Mouse (Mus musculus): Measurements from ENCODE around the gene Gm3532.
"Not testable (repeated sequence)": the region's sequence is repeated elsewhere in the genome, so short reads cannot be mapped to it uniquely, and the experiment has no call there.

The Gm3532 gene

GRCm38 (mm10) chr14:5538196-5538595, at the start of gene Gm3532:
Gm3532 (plus strand) TSS chr14:5538496.
- not testable (repeated sequence) for DNase-seq (ENCODE audit: low spot score)

DNA sequence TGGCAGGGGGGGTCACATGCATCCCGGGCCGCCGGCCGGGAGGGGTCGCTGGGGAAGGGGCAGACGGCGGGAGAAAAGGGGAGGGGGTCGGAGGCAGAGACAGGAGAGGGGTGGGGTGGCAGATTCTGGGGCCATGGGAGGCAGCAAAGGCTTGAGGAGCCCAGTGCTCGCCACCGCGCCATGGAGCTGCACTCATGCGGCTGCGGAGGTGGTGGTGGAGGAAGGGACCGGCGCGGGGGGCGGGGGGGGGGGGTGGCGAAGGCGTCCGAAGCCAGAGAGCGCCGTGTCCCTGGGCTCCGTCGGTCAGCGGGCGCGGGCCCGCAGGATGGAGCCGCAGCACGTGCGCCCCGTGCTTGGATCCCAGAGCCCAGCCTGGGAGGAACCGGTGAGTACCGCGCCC, 36.9 kb upstream of the Gm3532 start, which contains the start of gene Gm3488:
Gene Gm3488 (plus strand): TSS at position 301 of the 400 bp plus-strand sequence.
- DNase-seq (ENCODE audit: low spot score), result not testable (repeated sequence)

All from c-Kit-positive CD71-positive TER-119-positive erythroid progenitor cells, embryonic 14.5 days (primary cell).